Mouse (Mus musculus) forebrain, embryonic 13.5 days (tissue): ENCODE data around the gene Il6. TPM values are rescaled to one million over a fixed set of nuclear protein-coding genes. Genes with fewer than 3 reads are reported as not detected.
"Not testable (repeated sequence)": the region's sequence is repeated elsewhere in the genome, so short reads cannot be mapped to it uniquely, and the experiment has no call there.

Source experiments
- ATAC-seq: fragments of 200-750 bp; cut with Nextera tagmentation; 2 replicates; pipeline ENCODE4 v1.8.0; 2017
- H3K27ac ChIP-seq: fragments of 300-500 bp; sonication (generic); 2 replicates; pipeline ENCODE4 v1.5.1; 2015; ENCODE audit warnings: inconsistent platforms, mild to moderate bottlenecking, moderate library complexity
- H3K27me3 ChIP-seq: fragments of 300-500 bp; sonication (generic); 2 replicates; pipeline ENCODE4 v1.6.1; 2015; ENCODE audit warnings: mild to moderate bottlenecking, inconsistent platforms
- H3K36me3 ChIP-seq: fragments of 300-500 bp; sonication (generic); 2 replicates; pipeline ENCODE4 v1.6.1; 2015; ENCODE audit warnings: mild to moderate bottlenecking, inconsistent platforms; ENCODE audit not compliant: poor library complexity, severe bottlenecking
- H3K4me1 ChIP-seq: fragments of 300-500 bp; sonication (generic); 2 replicates; pipeline ENCODE4 v1.6.1; 2015; ENCODE audit warnings: inconsistent platforms
- H3K4me2 ChIP-seq: fragments of 300-500 bp; sonication (generic); 2 replicates; pipeline ENCODE4 v1.6.1; 2015; ENCODE audit warnings: inconsistent platforms, mild to moderate bottlenecking, moderate library complexity
- H3K4me3 ChIP-seq: fragments of 300-500 bp; sonication (generic); 2 replicates; pipeline ENCODE4 v1.5.1; 2015; ENCODE audit warnings: mild to moderate bottlenecking, inconsistent platforms
- H3K9ac ChIP-seq: fragments of 300-500 bp; sonication (generic); 2 replicates; pipeline ENCODE4 v1.6.1; 2015; ENCODE audit warnings: mild to moderate bottlenecking, inconsistent platforms
- H3K9me3 ChIP-seq: fragments of 300-500 bp; sonication (generic); replicated peaks from 2 replicates; pipeline ENCODE4 v1.6.1; 2016; ENCODE audit warnings: inconsistent platforms
- WGBS: fragments of 180-500 bp; shearing (Covaris S2); methylation state at CpG from one replicate; pipeline ENCODE4 v1.1.7; 2015; 5-methylcytosine and 5-hydroxymethylcytosine counted together
- polyA plus RNA-seq: library from polyadenylated mRNA; unstranded; fragments of >200 nt; fragmentation: Nextera tagmentation; extraction: Ambion mirVana; gene quantifications from 2 replicates; pipeline ENCODE4 v1.2.1, GENCODE M21; 2015

Gene Il6
- polyA plus RNA-seq, 1 experiment from 2014 or later, result not detected

- H3K9ac ChIP-seq, H3K4me2 ChIP-seq, H3K27me3 ChIP-seq, ATAC-seq, H3K36me3 ChIP-seq, H3K4me3 ChIP-seq, H3K9me3 ChIP-seq, H3K4me1 ChIP-seq, H3K27ac ChIP-seq: not testable (repeated sequence)
- WGBS, result 92% methylated on average over 5 of the region's 5 CpGs
These were observed 26.4 kb downstream of the Il6 start for GRCm38 (mm10) chr5:30039324-30039723.

- H3K36me3 ChIP-seq, H3K4me1 ChIP-seq, H3K4me3 ChIP-seq, H3K4me2 ChIP-seq, H3K9ac ChIP-seq, ATAC-seq, H3K27ac ChIP-seq, H3K9me3 ChIP-seq, H3K27me3 ChIP-seq: not testable (repeated sequence)
- 86% methylated on average over 4 of the region's 4 CpGs for WGBS
These were observed 26.9 kb downstream of the Il6 start for GRCm38 (mm10) chr5:30039841-30040240.

- ATAC-seq, result no peak
- Histone ChIP-seq H3K27me3 (no peaks in the 10 kb centered on the region), H3K4me3 (no peak overlapping the region), H3K27ac (no peak overlapping the region), H3K36me3 (peaks cover 32% of the 10 kb centered on the region), H3K9me3 (no peaks in the 10 kb centered on the region), H3K4me1 (peaks cover 13% of the 10 kb centered on the region; the same call in 1 of the 2 replicates), H3K9ac (no peak overlapping the region), H3K4me2 (no peak overlapping the region)
- WGBS, result 49% methylated on average over 6 of the region's 6 CpGs
These were observed 45.4 kb downstream of the Il6 start for GRCm38 (mm10) chr5:30058216-30058731.

GRCm38 (mm10) chr5:30059607-30060006, 46.7 kb downstream of the Il6 start:
- not testable (repeated sequence) for ATAC-seq, H3K9me3 ChIP-seq, H3K9ac ChIP-seq, H3K4me2 ChIP-seq, H3K27me3 ChIP-seq, H3K27ac ChIP-seq, H3K4me3 ChIP-seq
- WGBS, result 50% methylated on average over 5 of the region's 5 CpGs
- Histone ChIP-seq H3K4me1 (peaks cover 13% of the 10 kb centered on the region; the same call in 1 of the 2 replicates), H3K36me3 (peaks cover 42% of the 10 kb centered on the region)

- H3K36me3 ChIP-seq, result peaks cover 69% of the 10 kb centered on the region
- H3K4me3 ChIP-seq, result no peak overlapping the region
- WGBS, result 73% methylated on average over 6 of the region's 6 CpGs
- no peaks in the 10 kb centered on the region for H3K27me3 ChIP-seq
- no peak overlapping the region for H3K27ac ChIP-seq
- no peak overlapping the region for H3K4me2 ChIP-seq
- H3K4me1 ChIP-seq, result peaks cover 14% of the 10 kb centered on the region
- H3K9ac ChIP-seq, result no peak overlapping the region
- ATAC-seq, result no peak
- H3K9me3 ChIP-seq, result no peaks in the 10 kb centered on the region
These were observed 54.8 kb downstream of the Il6 start for GRCm38 (mm10) chr5:30067726-30068125.

Other genes starting within 250 kb of the Il6 start
- 213 and 233 TPM in 2 replicates for gene Tyms, start 60.5 kb downstream of the Il6 start, polyA plus RNA-seq
- 14.4 and 14.8 TPM in 2 replicates for gene Garem2, start 92.0 kb downstream of the Il6 start, polyA plus RNA-seq
- gene 3110082J24Rik, start 93.0 kb downstream of the Il6 start, polyA plus RNA-seq, result 6.3 and 9.1 TPM in 2 replicates
- 81.1 and 87.6 TPM in 2 replicates for gene Hadha, start 142.0 kb downstream of the Il6 start, polyA plus RNA-seq
- 80.2 and 83.9 TPM in 2 replicates for gene Hadhb, start 142.1 kb downstream of the Il6 start, polyA plus RNA-seq
- gene Adgrf3, start 192.6 kb downstream of the Il6 start, polyA plus RNA-seq, result not detected in 2 replicates
- gene Selenoi, start 219.5 kb downstream of the Il6 start, polyA plus RNA-seq, result 21.3 and 24.5 TPM in 2 replicates